Mouse (Mus musculus): ENCODE results near the gene Ampd3. TPM values are rescaled to one million over a fixed set of nuclear protein-coding genes. Genes with fewer than 3 reads are reported as not detected.
A peak's percentile ranks its signal among the peaks of the same experiment; 100 is the strongest.

The Ampd3 gene
- total RNA-seq, 2 experiments from 2014 or later: 13.9 to 14.7 TPM

DNA sequence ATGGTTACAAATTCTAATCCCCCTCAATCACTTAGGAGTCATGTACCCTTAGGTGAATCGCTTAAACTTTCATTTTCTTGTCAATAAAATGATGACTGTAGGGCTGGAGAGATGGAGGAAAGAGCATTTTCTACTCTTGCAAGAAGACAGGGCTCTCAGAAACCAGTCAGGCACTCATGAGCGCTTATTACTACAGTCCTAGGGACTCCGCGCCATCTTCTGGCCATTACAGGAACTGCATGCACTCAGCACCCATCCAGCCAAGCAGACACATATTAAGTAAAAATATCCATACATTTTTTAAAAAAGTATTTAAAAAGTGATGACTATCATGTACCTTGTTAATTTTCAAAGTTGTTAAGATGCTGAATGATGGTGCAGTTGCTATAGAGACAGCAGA, 33.0 kb downstream of the Ampd3 start:
- DNase-seq: peak; percentile 80 to 82

DNA sequence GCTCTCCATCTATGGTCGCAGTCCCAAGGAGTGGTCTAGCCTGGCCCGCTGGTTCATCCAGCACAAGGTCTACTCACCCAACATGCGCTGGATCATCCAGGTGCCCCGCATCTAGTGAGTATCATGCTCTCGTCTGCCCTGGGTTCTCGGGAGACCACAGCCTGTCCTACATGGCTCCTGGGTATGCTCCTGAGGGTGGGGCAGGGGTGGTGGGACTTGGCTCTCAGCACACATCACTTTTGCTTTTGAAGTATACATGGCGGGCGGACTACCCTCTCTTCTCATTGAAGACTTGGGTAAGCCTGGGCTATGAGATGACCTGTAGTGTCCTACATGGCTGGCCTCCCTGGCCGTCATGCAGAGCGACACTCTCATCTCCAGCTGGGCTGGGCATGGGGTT, 35.1 kb downstream of the Ampd3 start:
- DNase-seq: no peak

DNA sequence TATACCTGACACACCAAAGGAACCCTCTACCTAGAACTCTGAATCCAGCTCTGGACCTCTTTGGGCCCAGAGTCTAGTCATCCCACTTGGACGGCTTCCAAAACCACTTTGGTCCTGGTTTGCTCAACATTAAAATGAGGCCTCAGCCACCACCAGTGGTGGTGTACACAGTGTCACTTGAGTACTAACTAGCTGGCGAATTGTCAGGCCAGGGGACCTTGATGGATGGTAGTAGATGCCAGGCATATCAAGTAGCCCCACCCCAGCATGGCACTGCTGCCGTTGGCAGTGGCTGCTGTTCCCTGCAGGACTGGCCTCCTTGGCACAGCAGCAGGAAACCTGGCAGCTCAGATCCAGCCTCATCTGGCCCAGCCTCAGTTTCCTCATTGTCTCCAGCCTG, 36.3 kb downstream of the Ampd3 start:
- peak; percentile 65 to 70 for DNase-seq

DNA sequence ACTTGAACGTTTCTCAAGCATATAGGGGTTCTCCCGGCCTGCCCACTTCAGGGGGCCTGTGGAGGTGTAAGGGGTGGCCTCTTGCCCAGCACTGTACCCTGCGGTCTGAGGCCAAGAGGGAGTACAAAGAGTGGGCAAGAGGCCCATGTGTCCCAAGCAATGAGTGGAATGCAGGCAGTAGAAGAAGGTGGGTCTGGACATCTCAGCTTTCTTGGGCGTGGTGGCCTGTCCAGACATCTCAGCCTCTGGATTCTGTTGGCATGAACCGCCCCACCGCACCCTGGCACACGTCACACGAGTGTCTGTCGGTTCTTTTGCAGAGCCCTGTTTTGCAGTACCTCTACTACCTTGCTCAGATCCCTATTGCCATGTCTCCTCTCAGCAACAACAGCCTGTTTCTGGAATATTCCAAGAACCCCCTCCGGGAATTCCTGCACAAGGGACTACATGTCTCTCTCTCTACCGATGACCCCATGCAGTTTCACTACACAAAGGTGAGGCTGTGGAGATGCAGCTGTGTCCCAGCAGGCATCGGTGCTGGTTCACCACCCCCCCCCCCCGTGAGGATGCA, 39.5 kb downstream of the Ampd3 start:
- DNase-seq: no peak

DNA sequence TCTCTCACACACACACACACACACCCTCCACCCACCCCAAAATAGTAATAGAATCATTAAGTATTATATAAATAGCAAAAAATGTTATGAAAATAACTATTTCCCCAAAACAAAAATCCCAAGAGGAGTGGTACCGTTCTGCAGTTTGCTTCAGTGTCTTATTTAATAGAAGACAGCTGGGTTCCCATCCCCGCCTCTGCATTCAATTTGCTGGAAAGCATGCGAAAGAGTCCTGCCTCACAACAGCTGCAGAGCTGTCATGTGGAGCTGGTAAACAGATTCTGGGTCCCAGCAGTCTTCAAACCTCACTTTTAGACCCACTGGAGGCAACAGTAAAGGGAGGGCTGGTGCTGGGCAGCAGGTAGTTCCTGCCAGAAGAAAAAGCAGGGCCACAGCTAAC, 41.0 kb downstream of the Ampd3 start:
- no peak for DNase-seq

DNA sequence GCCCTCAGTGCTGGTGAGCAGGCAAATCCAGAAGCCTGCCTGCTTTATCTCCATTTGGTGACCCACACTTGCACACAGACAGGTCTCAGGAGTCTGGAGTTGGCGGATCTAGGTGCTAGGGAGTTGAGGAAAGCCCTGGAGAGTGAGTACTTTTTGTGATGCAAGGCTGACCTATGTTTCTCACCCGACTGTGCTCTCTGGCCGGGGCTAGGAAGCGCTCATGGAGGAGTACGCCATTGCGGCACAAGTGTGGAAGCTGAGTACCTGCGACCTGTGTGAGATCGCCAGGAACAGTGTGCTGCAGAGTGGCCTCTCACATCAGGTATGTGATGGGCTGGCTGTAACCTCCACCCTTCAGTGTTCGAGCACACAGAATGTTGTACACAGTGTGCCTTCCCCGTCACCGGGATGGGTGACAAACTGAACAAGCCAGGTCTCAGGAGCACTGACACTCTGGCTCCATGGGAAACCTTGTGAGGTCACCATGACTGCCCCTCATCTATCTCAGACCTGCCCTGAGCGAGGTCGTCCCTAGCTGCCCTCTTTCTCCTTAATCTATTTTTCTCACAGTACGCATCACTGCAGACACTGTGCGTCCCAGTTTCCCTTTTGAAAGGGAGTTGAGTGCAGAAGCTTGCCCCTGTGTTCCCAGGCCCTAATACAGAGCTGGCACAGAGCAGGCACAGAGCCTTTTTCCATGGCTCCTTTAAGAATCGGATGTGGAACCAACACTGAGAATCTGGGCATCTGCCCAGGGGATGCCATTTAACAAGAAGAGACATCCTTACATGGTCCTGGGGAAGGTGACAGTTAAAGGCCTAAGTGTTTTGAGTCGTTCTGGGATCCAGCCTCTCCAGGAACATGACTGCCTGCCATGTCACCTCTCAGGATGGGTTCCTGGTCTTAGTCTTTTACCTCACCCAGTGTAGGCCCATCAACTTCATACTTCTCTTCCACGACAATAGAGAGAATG, 41.9 kb downstream of the Ampd3 start:
- DNase-seq: no peak

DNA sequence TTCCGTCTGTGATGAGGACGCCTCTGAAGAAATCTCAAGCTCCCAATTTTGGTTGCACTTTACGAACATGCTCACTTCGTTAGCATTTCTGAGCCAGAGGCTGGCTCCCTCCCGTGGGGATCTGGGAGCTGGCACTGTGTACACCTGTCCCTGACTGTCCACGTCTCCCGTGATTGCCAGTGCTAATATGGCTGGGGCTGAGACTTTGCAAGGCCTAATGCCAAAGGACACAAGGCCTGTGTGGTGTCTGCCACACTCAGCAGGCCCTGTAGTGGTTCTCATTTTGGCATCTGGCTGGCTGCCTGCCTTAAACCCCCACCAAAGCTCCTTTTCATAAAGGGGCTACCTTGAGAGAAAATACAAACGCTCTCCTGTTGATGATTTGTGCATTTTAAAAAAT, 43.0 kb downstream of the Ampd3 start:
- DNase-seq: no peak

DNA sequence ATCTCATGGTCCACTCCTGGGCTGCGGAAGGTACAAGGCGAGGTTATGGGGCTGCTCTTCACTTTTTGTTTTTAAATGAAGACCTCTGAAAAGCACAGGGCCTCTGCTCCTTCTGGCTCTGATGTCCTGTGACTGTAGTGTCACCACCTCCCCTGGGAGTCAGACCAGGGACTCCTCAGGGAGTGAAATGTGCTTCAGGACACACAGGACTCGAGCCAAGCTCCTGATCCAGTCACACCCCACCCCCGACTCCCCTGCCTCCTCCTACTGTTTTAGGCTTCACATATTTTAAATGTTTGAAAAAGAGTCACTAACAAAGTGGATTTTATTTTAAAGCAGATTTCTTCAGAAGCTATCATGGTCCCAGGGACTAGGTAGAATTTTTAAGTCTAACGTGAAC, 43.5 kb downstream of the Ampd3 start:
- DNase-seq: no peak

DNA sequence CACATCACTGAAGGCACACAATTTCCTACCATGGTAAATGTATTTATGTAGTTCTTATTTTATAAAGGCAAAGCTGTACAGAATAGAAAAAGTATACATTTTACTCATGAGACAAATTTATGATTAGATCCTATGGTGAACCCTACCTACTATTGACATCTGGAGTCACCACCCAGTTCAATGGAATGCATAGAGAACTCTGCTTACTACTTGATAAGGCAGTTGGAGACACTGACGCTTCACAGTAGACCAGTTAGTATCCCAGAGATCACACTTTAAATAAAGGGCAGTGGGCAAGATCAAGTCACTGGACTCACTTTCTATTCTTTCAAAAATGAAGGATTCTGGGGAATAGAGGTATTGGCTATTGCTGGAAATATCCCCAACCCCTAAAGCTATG, 46.0 kb downstream of the Ampd3 start:
- no peak for DNase-seq

DNA sequence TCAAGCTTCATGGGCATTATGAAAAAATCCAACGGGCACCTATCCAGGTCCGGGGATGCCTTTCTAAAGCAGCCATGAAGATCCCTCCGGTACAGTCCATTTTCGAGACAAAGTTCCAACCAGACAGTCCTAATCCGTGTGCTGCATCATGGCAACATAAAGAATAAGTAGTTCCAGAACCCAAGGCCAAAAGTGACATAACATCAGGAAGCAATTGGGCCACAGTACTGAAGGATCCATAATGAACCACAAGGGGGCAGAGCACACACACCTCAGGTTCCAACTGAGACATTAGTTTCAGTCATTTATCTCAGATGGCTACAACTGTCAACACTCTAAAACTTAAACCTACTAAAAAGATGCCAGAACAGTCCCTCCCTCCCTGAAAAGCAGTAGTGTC, 48.0 kb downstream of the Ampd3 start:
- DNase-seq: peak; percentile 47 to 57

DNA sequence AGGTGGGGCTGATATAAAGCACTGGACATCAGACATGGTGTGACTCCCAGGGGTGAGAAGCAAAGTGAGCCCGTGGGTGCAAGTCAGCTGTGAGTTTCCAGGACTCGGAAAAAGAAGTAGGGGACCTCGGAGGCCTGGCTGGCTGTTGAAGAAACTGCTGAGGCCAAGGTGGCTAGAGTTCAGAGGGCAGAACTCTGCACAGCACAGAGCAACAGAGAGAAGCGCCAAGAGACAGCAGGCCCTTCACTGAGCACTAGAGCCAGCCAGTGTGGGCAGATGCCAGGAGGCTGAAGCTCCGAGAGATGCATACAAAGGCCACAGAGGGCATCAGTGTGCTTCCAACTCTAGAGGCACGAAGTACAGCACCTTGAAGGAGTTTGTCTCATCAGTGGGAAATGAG, 50.2 kb downstream of the Ampd3 start:
- peak in 1 of 2 experiments; percentile 39 for DNase-seq

DNA sequence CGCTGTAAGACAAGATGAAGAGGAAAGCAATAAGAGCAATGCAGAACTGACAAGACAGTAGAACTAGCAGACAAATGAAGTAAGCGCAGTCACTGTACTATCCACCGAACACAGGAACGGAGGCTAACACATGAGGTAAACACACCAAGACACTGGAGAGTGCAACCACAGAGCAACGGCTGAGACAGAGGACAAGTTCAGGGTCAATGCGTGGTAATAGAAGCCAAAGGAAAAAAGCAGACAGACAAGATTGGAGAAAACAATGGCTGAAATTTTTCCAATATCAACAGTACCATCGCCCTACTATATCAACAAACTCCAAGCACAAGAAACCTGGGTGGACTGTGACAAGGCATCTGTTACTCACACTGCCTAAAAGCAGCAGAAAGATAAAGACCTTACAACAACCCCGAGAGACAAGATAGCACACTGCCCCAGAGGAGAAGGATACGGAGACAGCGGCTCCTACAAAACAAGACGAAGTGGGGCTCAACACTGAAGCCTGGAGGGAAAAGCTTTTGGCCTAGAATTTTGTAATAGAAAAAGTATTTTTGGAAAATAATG, 50.9 kb downstream of the Ampd3 start:
- DNase-seq: no peak

DNA sequence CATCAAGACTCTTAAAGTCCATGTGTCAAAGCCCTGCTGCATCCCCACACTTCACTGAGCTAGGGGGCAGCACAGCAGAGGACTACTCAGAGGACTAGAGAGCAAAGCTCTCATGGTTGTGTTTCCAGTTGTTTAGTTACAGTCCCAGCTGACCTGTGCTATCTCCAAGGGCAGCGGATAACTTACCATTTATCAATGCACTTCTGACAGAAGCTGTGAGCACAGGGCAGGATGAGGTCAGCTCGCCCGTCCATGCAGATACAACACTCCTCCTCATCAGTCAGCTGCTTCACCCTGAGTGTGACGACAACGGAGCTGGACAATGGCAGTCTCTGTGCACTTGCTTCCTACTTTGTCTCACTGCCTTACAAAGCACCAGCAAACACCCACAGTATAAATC, 53.1 kb downstream of the Ampd3 start:
- peak; percentile 44 to 66 for DNase-seq

DNA sequence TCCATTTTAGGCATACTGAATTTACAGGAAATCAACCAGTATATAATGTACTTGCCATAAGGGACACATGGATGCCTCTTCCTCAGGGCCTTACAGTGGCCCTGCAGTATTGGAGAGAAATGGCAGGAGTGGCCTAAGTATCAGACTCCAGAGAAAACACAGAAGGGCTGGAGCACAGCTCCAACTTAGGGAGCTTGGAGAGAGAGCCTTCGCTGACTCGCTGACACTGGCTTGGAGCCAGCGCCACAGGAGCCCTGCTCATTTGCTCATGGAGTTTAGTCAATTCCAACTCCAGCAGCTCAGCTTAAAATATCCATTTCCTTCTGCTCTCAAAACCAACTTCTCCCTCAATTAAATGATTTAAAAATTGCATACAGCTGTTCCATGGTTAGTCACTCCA, 53.6 kb downstream of the Ampd3 start:
- DNase-seq: peak; percentile 84 to 89

DNA sequence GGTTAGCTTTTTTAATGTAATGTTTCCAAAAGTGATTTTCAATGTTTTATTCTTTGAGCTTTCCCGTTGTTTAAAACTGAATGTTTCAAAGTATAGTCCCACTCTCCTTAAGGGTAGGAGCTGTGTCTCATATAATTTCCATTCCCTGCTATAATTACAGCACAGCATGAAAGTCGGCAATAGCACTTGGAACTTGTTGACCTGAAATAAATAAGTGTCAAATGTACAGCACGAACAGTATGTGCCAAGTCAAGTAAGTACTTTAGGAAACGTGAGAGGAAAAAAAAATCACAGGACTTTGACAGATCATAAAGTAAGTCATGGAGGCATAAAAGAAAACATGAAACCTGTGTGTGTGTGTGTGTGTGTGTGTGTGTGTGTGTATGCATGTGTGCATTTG, 54.0 kb downstream of the Ampd3 start:
- no peak for DNase-seq

DNA sequence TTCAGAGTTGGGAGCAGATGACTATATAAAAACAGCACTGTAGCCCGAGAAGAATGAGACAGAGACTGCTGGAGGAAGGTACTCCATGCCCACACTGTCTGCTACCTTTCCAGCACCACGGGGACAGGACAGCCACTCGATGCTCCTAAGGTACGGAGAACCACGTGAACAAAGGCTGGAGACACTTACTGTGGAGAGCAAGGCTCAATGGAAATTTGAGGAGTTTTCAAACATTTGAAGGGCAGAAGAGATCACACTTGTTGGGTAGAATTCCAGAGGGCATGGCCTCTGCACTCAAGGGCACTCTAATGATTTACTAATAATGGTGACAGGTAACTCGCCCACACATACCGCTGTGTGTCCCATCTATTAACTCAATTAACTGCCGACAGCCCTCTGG, 55.1 kb downstream of the Ampd3 start:
- DNase-seq: no peak

DNA sequence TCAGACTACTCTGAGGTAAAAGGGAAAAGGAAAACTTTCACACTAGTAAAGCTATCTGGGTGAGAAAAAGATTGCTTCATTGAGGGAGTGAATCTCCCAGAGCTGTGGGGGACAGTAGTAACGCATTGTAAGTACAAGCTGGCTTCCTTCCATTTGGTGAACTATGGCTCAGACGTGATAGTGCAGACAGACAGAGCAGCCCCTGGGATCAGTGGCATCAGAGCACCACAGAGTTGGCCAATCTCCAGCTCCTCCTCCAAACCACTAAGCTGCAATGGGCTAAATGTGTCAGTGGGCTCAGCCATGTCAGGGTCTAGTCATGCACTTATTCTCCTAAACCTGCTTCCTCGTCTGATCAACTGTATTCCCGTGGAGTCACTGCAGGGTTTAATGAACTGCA, 55.6 kb downstream of the Ampd3 start:
- DNase-seq: no peak

DNA sequence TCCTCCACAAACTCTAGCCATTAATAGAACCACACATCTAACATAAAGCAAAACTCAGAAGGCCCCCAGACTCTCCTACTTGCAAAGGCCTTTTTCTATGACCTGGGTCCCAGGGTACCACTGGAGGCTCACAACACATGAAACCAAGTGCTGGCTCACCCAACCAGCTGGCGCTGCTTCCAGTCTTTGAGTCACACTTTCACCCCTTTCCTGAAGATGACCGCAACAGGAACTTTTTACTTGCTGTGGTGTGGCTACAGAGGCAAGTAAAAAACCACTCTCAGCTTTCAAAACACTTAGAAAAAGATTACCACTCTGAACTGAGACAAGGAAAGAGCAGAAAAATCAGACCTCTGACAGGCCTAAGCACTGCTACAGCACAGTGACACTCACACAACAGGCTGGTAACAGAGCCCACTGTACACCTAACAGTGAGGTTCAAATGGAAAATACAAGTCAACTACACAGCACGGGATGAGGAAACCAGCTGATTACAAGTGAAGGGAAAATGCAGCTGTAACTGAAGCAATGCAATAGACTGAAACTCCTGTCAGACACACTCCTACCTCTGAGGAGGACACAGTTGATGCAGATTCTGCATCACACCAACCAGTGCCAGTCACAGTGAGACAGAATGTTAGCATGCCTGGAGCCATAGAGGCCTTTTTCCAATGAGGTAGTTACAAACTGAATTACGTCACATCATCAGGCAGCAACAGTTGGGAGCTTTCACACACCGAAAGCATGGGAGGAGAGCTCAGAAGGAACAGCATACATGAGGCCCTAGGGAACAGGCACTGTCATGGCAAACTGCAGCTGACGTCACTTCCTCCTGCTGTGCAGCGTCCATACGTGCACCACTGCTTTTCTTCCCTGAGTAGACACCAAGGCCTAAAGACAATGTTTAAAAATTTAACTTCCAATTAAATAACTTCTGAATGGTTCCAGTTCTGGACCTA, 56.3 kb downstream of the Ampd3 start:
- DNase-seq: no peak

DNA sequence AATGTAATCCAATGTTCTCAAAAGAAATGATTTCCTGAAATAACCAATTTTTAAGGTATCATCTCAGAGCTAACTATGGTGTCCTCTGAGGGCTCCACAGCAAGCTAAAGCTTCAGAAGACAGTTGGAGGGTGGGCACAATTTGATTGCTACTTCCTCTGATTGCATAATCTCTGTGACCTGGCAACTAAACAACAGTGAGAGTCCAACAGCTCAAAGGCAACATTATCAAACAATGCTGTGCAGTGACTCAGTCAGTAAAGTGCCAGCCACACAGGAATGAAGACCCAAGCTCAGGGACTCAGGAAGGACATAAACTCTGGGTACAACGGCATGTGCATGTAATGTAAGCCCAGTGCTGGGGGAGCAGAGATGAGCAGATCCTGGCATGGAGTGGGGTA, 65.0 kb downstream of the Ampd3 start:
- no peak for DNase-seq

DNA sequence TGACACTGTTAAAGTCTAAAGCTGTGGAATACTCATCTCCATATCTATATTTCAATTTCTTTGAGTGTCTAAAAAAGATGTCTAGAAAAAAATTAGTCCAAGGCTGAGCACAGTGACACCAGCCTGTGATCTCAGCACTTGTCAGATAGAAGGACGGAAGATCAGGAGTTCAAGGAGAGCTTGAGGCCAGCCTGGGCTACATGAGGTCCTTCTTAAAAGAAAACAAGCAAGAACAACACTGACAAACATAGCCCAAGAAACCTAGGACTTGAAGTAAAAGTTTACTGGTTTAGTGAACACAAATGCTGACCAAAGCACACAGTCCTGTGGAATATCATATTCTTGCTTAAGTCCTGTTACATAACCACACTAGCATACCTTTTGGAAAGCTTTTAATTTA, 66.0 kb downstream of the Ampd3 start:
- DNase-seq: no peak

DNA sequence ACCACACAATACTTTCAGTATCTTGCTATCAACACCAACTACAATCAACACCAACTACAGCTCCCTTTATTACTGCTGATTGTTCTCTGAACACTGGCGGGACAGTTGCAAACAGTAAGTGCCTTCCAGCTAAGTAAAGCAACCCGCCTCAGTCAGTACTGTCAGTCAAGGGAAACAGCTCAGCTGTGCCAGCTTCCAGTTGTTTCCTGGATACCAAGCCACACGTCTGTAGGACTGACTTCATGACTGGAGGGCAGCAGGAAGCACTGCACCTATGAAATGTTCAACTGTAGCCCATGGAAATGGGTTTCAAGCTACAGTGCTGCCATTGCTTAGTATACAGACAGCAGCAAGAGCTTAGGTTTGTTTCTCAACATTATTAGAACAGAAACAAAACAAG, 66.5 kb downstream of the Ampd3 start:
- no peak for DNase-seq

DNA sequence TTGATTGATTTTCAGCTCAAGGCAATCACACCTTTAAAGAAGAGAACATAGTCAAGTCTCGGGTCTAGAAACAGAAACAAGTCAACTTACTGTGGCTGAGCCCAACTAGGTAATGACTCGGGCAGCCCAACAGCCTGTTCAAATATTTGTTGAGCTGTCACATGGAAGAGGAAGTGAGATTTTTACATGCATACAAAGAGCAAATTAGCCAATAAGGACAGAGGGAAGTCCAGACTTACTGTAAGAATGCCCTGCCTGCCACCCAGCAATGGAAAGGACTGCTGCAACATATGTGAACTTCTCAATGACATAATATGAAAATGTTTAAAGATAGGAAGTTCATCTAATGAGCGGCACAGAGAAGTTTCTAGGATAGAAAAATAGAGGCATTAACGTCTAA, 72.3 kb downstream of the Ampd3 start:
- no peak for DNase-seq
